Mouse (Mus musculus): ENCODE data around the gene Jmjd8. TPM values are rescaled to one million over a fixed set of nuclear protein-coding genes. Genes with fewer than 3 reads are reported as not detected.
A peak's percentile ranks its signal among the peaks of the same experiment; 100 is the strongest.
"Not testable (repeated sequence)": the region's sequence is repeated elsewhere in the genome, so short reads cannot be mapped to it uniquely, and the experiment has no call there.

Jmjd8 gene
- total RNA-seq, 2 experiments from 2014 or later: 55.9 to 57.6 TPM

GRCm38 (mm10) chr17:25843122-25843521 is 14.5 kb downstream of the Jmjd8 start:
- intact Hi-C loops (cut with DNase I): no loop called here

GRCm38 (mm10) chr17:25843636-25844395 is 15.1 kb downstream of the Jmjd8 start:
- intact Hi-C loops (cut with DNase I): no loop called here
- peak; percentile 46 to 49 for DNase-seq (ENCODE audit: low spot score in 2 of 2)

More at GRCm38 (mm10) chr17:25843122-25843521, 14.5 kb downstream of the Jmjd8 start:
- DNase-seq (ENCODE audit: low spot score in 2 of 2): no peak

- intact Hi-C loops (cut with DNase I): no loop called here
- peak; percentile 94 to 97 for DNase-seq (ENCODE audit: low spot score in 2 of 2)
Measured at GRCm38 (mm10) chr17:25844396-25844901, 15.8 kb downstream of the Jmjd8 start, which contains the start of gene Rhot2. Gene Rhot2 (minus strand): TSS chr17:25844851.

- DNase-seq (ENCODE audit: low spot score in 2 of 2): no peak
- intact Hi-C loops (cut with DNase I): no loop called here
Measured at GRCm38 (mm10) chr17:25860229-25860628, 31.6 kb downstream of the Jmjd8 start.

- intact Hi-C loops (cut with DNase I): no loop called here
- peak; percentile 94 to 97 for DNase-seq (ENCODE audit: low spot score in 2 of 2)
Measured at GRCm38 (mm10) chr17:25860832-25861703, 32.4 kb downstream of the Jmjd8 start, which contains the start of gene Wdr90. Gene Wdr90 (minus strand): TSS chr17:25861501.

GRCm38 (mm10) chr17:25861704-25862612 is 33.3 kb downstream of the Jmjd8 start:
- no peak for DNase-seq (ENCODE audit: low spot score in 2 of 2)
- intact Hi-C loops (cut with DNase I): no loop called here

GRCm38 (mm10) chr17:25863681-25864080 is 35.0 kb downstream of the Jmjd8 start:
- intact Hi-C loops (cut with DNase I): no loop called here
- DNase-seq (ENCODE audit: low spot score in 2 of 2): no peak

- DNase-seq (ENCODE audit: low spot score in 2 of 2): no peak
- intact Hi-C loops (cut with DNase I): no loop called here
Measured at GRCm38 (mm10) chr17:25864311-25864710, 35.6 kb downstream of the Jmjd8 start.

- no peak for DNase-seq (ENCODE audit: low spot score in 2 of 2)
- intact Hi-C loops (cut with DNase I): no loop called here
Measured at GRCm38 (mm10) chr17:25865288-25865687, 36.6 kb downstream of the Jmjd8 start.

GRCm38 (mm10) chr17:25866172-25866571 is 37.5 kb downstream of the Jmjd8 start:
- intact Hi-C loops (cut with DNase I): no loop called here
- DNase-seq (ENCODE audit: low spot score in 2 of 2): no peak

- intact Hi-C loops (cut with DNase I): no loop called here
Measured at GRCm38 (mm10) chr17:25867509-25867835, 38.8 kb downstream of the Jmjd8 start.

GRCm38 (mm10) chr17:25867836-25868600 is 39.4 kb downstream of the Jmjd8 start:
- DNase-seq (ENCODE audit: low spot score in 2 of 2): no peak
- intact Hi-C loops (cut with DNase I): no loop called here

More at GRCm38 (mm10) chr17:25867509-25867835, 38.8 kb downstream of the Jmjd8 start:
- DNase-seq (ENCODE audit: low spot score in 2 of 2): no peak

- DNase-seq (ENCODE audit: low spot score in 2 of 2): peak; percentile 81 to 86
- intact Hi-C loops (cut with DNase I): no loop called here
Measured at GRCm38 (mm10) chr17:25868601-25869191, 40.0 kb downstream of the Jmjd8 start, which contains the start of gene Mcrip2. Gene Mcrip2 (minus strand): TSS chr17:25868764.

GRCm38 (mm10) chr17:25869498-25869897 is 40.8 kb downstream of the Jmjd8 start:
- intact Hi-C loops (cut with DNase I): no loop called here
- DNase-seq (ENCODE audit: low spot score in 2 of 2): no peak

- intact Hi-C loops (cut with DNase I): no loop called here
Measured at GRCm38 (mm10) chr17:25869954-25870353, 41.3 kb downstream of the Jmjd8 start.

GRCm38 (mm10) chr17:25871566-25871965 is 42.9 kb downstream of the Jmjd8 start:
- intact Hi-C loops (cut with DNase I); DNase-seq (ENCODE audit: low spot score in 2 of 2): not testable (repeated sequence)

More at GRCm38 (mm10) chr17:25869954-25870353, 41.3 kb downstream of the Jmjd8 start:
- no peak for DNase-seq (ENCODE audit: low spot score in 2 of 2)

GRCm38 (mm10) chr17:25872676-25873075 is 44.0 kb downstream of the Jmjd8 start:
- no peak for DNase-seq (ENCODE audit: low spot score in 2 of 2)
- intact Hi-C loops (cut with DNase I): no loop called here
